Mouse (Mus musculus): ENCODE results near the gene Gal. TPM values are rescaled to one million over a fixed set of nuclear protein-coding genes. Genes with fewer than 3 reads are reported as not detected.

The Gal gene
- polyA plus RNA-seq, 1 experiment from 2014 or later: 12.2 TPM

DNA sequence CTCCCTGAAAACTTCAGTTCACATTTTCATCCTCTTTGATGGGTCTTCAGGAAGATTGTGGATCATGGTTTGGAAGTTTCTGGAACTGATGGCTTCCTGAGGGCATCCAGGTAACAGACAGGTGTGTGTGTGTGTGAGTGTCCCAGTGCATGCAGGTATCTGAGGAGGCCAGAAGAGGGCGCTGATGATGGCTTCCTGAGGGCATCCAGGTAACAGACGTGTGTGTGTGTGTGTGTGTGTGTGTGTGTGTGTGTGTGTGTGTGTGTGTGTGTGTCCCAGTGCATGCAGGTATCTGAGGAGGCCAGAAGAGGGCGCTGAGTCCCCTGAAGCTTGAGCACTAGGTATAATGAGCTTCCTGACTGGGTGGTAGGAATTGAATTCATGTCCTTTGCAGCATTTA lies 33.0 kb upstream of the Gal start:
- no peak overlapping the region for H3K4me3 ChIP-seq (ENCODE audit: low read depth, low read length)
- H3K4me1 ChIP-seq (ENCODE audit: control insufficient read depth, insufficient read depth, low read length): no peaks in the 10 kb centered on the region
- no peaks in the 10 kb centered on the region for H3K9me3 ChIP-seq (ENCODE audit: control insufficient read depth, low read depth, low read length)
- H3K27me3 ChIP-seq (ENCODE audit: control insufficient read depth, insufficient read depth, low read length): no peaks in the 10 kb centered on the region
- WGBS: 60% methylated on average over 3 of the region's 3 CpGs
- no peak for ATAC-seq (ENCODE audit: insufficient number of reproducible peaks, insufficient read depth, low FRiP score, low read depth)
- no peak overlapping the region for H3K9ac ChIP-seq (replicated peaks; ENCODE audit: low read depth, low read length)
- H3K27ac ChIP-seq (ENCODE audit: low read length): no peak overlapping the region
- H3K36me3 ChIP-seq (ENCODE audit: control insufficient read depth, insufficient read depth, low read length): no peaks in the 10 kb centered on the region
- no peak overlapping the region for H3K4me2 ChIP-seq (replicated peaks; ENCODE audit: low read depth, low read length)

DNA sequence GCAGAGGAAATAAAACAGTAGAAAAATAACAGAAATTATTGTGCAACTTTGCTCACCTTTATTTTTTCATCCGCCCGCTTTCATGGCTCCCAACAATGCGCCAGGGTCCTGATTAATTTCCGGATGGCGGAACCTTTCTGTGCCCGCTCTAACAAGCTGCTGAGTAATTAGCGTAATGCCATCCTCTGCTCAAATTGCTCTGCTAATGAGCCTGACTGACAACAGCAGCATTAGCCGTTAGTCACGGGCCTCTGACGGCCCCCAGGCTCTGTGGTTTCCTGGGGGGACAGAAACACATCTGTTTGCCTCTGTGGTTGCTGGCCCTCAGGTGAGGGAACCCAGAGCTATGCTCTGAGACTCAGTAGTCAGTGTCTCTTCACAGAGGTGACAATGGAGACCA lies 26.7 kb upstream of the Gal start:
- Histone ChIP-seq H3K4me2 (replicated peaks; ENCODE audit: low read depth, low read length) (no peak overlapping the region), H3K36me3 (ENCODE audit: control insufficient read depth, insufficient read depth, low read length) (no peaks in the 10 kb centered on the region), H3K9me3 (ENCODE audit: control insufficient read depth, low read depth, low read length) (no peaks in the 10 kb centered on the region), H3K4me1 (ENCODE audit: control insufficient read depth, insufficient read depth, low read length) (no peaks in the 10 kb centered on the region), H3K27me3 (ENCODE audit: control insufficient read depth, insufficient read depth, low read length) (no peaks in the 10 kb centered on the region), H3K27ac (ENCODE audit: low read length) (no peak overlapping the region), H3K9ac (replicated peaks; ENCODE audit: low read depth, low read length) (no peak overlapping the region), H3K4me3 (ENCODE audit: low read depth, low read length) (no peak overlapping the region)
- ATAC-seq (ENCODE audit: insufficient number of reproducible peaks, insufficient read depth, low FRiP score, low read depth): no peak
- 65% methylated on average over 10 of the region's 10 CpGs for WGBS

DNA sequence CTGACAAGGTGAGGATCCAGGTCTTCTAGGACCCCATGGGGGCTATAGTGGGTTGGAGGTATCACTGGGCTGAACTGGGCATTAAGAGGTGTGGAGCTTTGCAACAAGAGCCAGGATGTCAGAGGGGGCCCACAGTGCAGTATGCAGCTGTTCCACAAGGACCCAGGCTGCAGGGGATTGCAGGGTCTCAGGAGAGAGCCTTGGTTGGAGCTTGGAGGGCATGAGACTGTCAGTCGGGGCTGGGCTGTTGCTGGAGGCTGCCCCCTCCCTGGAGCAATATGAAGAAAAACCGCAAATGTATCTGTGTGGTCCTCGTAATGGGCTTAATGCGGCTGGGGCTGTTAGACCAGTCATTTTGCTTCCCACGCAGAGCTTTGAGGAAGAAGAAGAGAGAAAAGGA lies 26.3 kb upstream of the Gal start:
- Histone ChIP-seq H3K4me2 (replicated peaks; ENCODE audit: low read depth, low read length) (no peak overlapping the region), H3K27me3 (ENCODE audit: control insufficient read depth, insufficient read depth, low read length) (no peaks in the 10 kb centered on the region), H3K4me1 (ENCODE audit: control insufficient read depth, insufficient read depth, low read length) (no peaks in the 10 kb centered on the region), H3K9me3 (ENCODE audit: control insufficient read depth, low read depth, low read length) (no peaks in the 10 kb centered on the region), H3K9ac (replicated peaks; ENCODE audit: low read depth, low read length) (no peak overlapping the region), H3K36me3 (ENCODE audit: control insufficient read depth, insufficient read depth, low read length) (no peaks in the 10 kb centered on the region), H3K4me3 (ENCODE audit: low read depth, low read length) (no peak overlapping the region), H3K27ac (ENCODE audit: low read length) (no peak overlapping the region)
- ATAC-seq (ENCODE audit: insufficient number of reproducible peaks, insufficient read depth, low FRiP score, low read depth): no peak
- WGBS: 71% methylated on average over 5 of the region's 5 CpGs

DNA sequence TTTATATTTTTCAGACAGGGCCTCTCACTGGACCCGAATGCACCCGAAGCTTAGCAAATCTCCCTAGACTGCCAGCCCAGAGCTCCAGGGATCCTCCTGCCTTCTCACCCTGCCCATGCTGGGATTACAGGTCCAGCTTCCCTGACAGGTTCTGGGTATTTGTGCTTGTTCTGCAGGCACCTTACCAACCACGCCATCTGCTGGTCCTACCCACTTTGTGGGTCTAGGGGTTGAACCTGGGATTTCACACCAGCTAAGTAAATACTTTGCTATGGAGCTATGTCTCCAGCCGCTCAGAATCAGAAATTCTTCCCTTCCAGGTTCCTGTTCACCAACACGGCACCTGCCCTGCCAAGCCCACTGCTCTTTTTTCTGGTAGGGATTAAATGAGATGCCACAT lies 23.6 kb upstream of the Gal start:
- no peak for ATAC-seq (ENCODE audit: insufficient number of reproducible peaks, insufficient read depth, low FRiP score, low read depth)
- H3K27ac ChIP-seq (ENCODE audit: low read length): no peak overlapping the region
- H3K4me3 ChIP-seq (ENCODE audit: low read depth, low read length): no peak overlapping the region
- no peaks in the 10 kb centered on the region for H3K36me3 ChIP-seq (ENCODE audit: control insufficient read depth, insufficient read depth, low read length)
- H3K27me3 ChIP-seq (ENCODE audit: control insufficient read depth, insufficient read depth, low read length): no peaks in the 10 kb centered on the region
- H3K4me2 ChIP-seq (replicated peaks; ENCODE audit: low read depth, low read length): no peak overlapping the region
- H3K9ac ChIP-seq (replicated peaks; ENCODE audit: low read depth, low read length): no peak overlapping the region
- H3K4me1 ChIP-seq (ENCODE audit: control insufficient read depth, insufficient read depth, low read length): no peaks in the 10 kb centered on the region
- no peaks in the 10 kb centered on the region for H3K9me3 ChIP-seq (ENCODE audit: control insufficient read depth, low read depth, low read length)
- WGBS: 66% methylated on average over 5 of the region's 5 CpGs

DNA sequence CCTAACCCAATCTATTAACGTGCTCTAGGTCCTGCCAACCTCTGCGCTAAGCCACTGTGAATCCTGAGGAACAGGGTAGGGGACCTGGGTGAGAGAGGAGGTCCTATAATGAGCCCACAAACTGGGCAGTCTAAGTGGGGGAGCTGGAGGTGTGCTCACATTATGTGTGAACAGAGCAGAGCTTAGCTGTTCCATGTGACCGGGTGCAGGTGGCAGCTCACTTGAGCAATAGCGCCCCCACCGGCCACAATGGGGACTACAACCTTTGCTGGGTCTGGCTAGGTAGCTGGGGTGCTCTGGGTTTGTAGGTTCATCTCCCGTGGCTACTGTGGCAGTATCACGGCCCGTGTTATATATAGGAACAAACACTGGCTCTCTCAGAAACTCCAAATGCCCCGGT lies 22.5 kb upstream of the Gal start:
- Histone ChIP-seq H3K27ac (ENCODE audit: low read length) (no peak overlapping the region), H3K27me3 (ENCODE audit: control insufficient read depth, insufficient read depth, low read length) (no peaks in the 10 kb centered on the region), H3K4me1 (ENCODE audit: control insufficient read depth, insufficient read depth, low read length) (no peaks in the 10 kb centered on the region), H3K36me3 (ENCODE audit: control insufficient read depth, insufficient read depth, low read length) (no peaks in the 10 kb centered on the region), H3K4me2 (replicated peaks; ENCODE audit: low read depth, low read length) (no peak overlapping the region), H3K9ac (replicated peaks; ENCODE audit: low read depth, low read length) (no peak overlapping the region), H3K4me3 (ENCODE audit: low read depth, low read length) (no peak overlapping the region), H3K9me3 (ENCODE audit: control insufficient read depth, low read depth, low read length) (no peaks in the 10 kb centered on the region)
- 58% methylated on average over 9 of the region's 9 CpGs for WGBS
- ATAC-seq (ENCODE audit: insufficient number of reproducible peaks, insufficient read depth, low FRiP score, low read depth): no peak

DNA sequence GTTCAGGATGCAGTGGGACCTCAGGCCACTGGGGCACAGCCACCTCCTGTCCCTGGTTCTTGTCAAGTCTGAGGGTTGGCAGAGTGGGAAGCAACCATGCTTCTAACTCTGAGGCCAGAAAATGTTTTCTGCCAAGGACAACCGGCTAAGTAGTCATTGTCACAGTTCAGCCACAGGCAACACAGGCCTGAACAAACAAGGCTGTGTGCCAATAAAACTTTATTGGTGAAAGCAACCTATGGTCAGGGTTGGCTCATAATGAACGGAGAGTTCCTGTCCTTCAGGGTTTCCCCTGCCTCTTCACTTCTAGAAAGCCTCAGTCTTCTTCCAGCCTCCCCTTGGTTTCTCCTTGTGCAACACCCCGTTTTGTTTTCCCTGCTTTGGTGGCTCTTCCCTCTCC lies 21.5 kb upstream of the Gal start:
- Histone ChIP-seq H3K27ac (ENCODE audit: low read length) (no peak overlapping the region), H3K4me2 (replicated peaks; ENCODE audit: low read depth, low read length) (no peak overlapping the region), H3K9me3 (ENCODE audit: control insufficient read depth, low read depth, low read length) (no peaks in the 10 kb centered on the region), H3K4me3 (ENCODE audit: low read depth, low read length) (no peak overlapping the region), H3K9ac (replicated peaks; ENCODE audit: low read depth, low read length) (no peak overlapping the region), H3K27me3 (ENCODE audit: control insufficient read depth, insufficient read depth, low read length) (no peaks in the 10 kb centered on the region), H3K4me1 (ENCODE audit: control insufficient read depth, insufficient read depth, low read length) (no peaks in the 10 kb centered on the region), H3K36me3 (ENCODE audit: control insufficient read depth, insufficient read depth, low read length) (no peaks in the 10 kb centered on the region)
- 83% methylated on average over 3 of the region's 3 CpGs for WGBS
- ATAC-seq (ENCODE audit: insufficient number of reproducible peaks, insufficient read depth, low FRiP score, low read depth): no peak

DNA sequence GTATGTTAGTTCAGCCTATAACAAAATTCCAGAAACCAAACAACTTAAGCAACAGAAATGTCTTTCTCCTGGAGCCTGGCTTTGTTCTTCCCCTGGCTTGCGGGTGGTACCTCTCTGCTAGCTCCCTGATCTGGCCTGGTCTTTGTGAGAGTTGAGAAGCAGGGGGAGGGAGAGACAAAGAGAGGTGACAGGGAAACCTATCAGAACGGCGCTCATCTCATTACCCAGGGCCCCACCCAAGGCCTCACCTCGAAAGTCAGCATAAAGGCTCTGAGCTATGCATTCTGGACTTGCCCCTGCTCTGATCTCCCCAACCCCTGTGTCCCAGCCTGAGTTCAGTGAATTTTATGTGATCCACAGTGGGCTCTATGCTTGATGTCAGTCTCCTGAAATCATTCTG lies 20.3 kb upstream of the Gal start:
- Histone ChIP-seq H3K4me1 (ENCODE audit: control insufficient read depth, insufficient read depth, low read length) (no peaks in the 10 kb centered on the region), H3K27me3 (ENCODE audit: control insufficient read depth, insufficient read depth, low read length) (no peaks in the 10 kb centered on the region), H3K9me3 (ENCODE audit: control insufficient read depth, low read depth, low read length) (no peaks in the 10 kb centered on the region), H3K4me3 (ENCODE audit: low read depth, low read length) (no peak overlapping the region), H3K9ac (replicated peaks; ENCODE audit: low read depth, low read length) (no peak overlapping the region), H3K4me2 (replicated peaks; ENCODE audit: low read depth, low read length) (no peak overlapping the region), H3K27ac (ENCODE audit: low read length) (no peak overlapping the region), H3K36me3 (ENCODE audit: control insufficient read depth, insufficient read depth, low read length) (no peaks in the 10 kb centered on the region)
- ATAC-seq (ENCODE audit: insufficient number of reproducible peaks, insufficient read depth, low FRiP score, low read depth): no peak
- 37% methylated on average over 4 of the region's 4 CpGs for WGBS

DNA sequence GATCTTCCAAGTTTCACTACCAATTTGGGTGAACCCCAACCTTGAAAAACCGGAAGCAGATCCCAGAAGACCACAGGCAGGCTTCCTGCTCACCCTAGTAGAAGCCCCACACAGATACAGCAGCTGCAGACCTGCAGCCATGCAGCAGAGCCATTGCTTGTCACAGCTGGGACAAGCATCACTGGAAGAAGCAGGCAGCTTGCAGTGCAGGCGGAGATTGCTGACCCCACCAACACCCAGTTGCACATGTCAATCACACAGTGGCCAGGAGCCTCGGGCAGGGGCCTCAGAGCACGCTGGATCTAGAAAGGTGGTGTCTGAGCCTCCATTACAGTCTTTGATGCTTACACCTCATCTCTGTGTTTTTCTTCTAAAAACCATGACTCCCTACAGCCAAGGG lies 19.8 kb upstream of the Gal start:
- Histone ChIP-seq H3K27me3 (ENCODE audit: control insufficient read depth, insufficient read depth, low read length) (no peaks in the 10 kb centered on the region), H3K36me3 (ENCODE audit: control insufficient read depth, insufficient read depth, low read length) (no peaks in the 10 kb centered on the region), H3K27ac (ENCODE audit: low read length) (no peak overlapping the region), H3K9ac (replicated peaks; ENCODE audit: low read depth, low read length) (no peak overlapping the region), H3K9me3 (ENCODE audit: control insufficient read depth, low read depth, low read length) (no peaks in the 10 kb centered on the region), H3K4me3 (ENCODE audit: low read depth, low read length) (no peak overlapping the region), H3K4me2 (replicated peaks; ENCODE audit: low read depth, low read length) (no peak overlapping the region), H3K4me1 (ENCODE audit: control insufficient read depth, insufficient read depth, low read length) (no peaks in the 10 kb centered on the region)
- 36% methylated on average over 4 of the region's 4 CpGs for WGBS
- no peak for ATAC-seq (ENCODE audit: insufficient number of reproducible peaks, insufficient read depth, low FRiP score, low read depth)

DNA sequence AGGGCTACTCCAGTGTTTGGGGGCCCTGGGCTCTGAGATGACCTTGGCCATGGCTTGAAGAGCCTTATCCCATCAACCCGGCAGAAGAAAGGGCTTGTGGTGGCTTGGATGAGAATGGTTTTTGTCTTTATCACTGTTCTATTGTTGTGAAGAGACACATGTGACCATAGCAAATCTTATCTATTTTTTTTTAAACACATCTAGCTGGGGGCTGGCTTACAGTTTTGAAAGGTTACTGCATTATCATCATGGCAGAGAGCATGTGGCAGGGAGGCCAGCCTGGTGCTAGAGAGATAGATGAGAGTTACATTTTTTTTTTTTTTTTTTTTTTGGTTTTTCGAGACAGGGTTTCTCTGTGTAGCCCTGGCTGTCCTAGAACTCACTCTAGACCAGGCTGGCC lies 17.6 kb upstream of the Gal start:
- no peak for ATAC-seq (ENCODE audit: insufficient number of reproducible peaks, insufficient read depth, low FRiP score, low read depth)
- H3K36me3 ChIP-seq (ENCODE audit: control insufficient read depth, insufficient read depth, low read length): no peaks in the 10 kb centered on the region
- no peak overlapping the region for H3K9ac ChIP-seq (replicated peaks; ENCODE audit: low read depth, low read length)
- no peak overlapping the region for H3K4me2 ChIP-seq (replicated peaks; ENCODE audit: low read depth, low read length)
- H3K9me3 ChIP-seq (ENCODE audit: control insufficient read depth, low read depth, low read length): no peaks in the 10 kb centered on the region
- H3K4me3 ChIP-seq (ENCODE audit: low read depth, low read length): no peak overlapping the region
- no peaks in the 10 kb centered on the region for H3K4me1 ChIP-seq (ENCODE audit: control insufficient read depth, insufficient read depth, low read length)
- H3K27me3 ChIP-seq (ENCODE audit: control insufficient read depth, insufficient read depth, low read length): no peaks in the 10 kb centered on the region
- WGBS: 80% methylated on average over 2 of the region's 2 CpGs
- H3K27ac ChIP-seq (ENCODE audit: low read length): no peak overlapping the region

Data from stomach, embryonic 14.5 days (tissue).